Mouse (Mus musculus) hindlimb bud, embryonic 11.5 days (tissue): ENCODE measurements around the gene Clcn3.
A peak's percentile ranks its signal among the peaks of the same experiment; 100 is the strongest.
"Not testable (repeated sequence)": the region's sequence is repeated elsewhere in the genome, so short reads cannot be mapped to it uniquely, and the experiment has no call there.

Experiments
- DNase-seq: peaks from one replicate; pipeline ENCODE4 v3.0.0-alpha.2; 2012; ENCODE audit warnings: low read depth, low spot score; ENCODE audit errors: extremely low spot score

Gene Clcn3

GRCm38 (mm10) chr8:60982701-60983687, at the start of gene Clcn3:
Gene Clcn3, minus strand, starts transcription at chr8:60983300.
- DNase-seq = peak; percentile 83

- DNase-seq = no peak
Observed at GRCm38 (mm10) chr8:60996468-60996867, 13.4 kb upstream of the Clcn3 start.

GRCm38 (mm10) chr8:60993639-60993986, 10.5 kb upstream of the Clcn3 start:
- DNase-seq = no peak

GRCm38 (mm10) chr8:60992910-60993638, 10.0 kb upstream of the Clcn3 start, which contains the start of gene Nek1:
Gene Nek1, plus strand, starts transcription at chr8:60993195.
- peak; percentile 82 for DNase-seq

- DNase-seq = no peak
Observed at GRCm38 (mm10) chr8:60992561-60992909, 9.4 kb upstream of the Clcn3 start.

GRCm38 (mm10) chr8:60984260-60985010, 1.3 kb upstream of the Clcn3 start:
- DNase-seq = not testable (repeated sequence)

- DNase-seq = no peak
Observed at GRCm38 (mm10) chr8:60983688-60984079, 584 bp upstream of the Clcn3 start.

- no peak for DNase-seq
Observed at GRCm38 (mm10) chr8:60981388-60981787, 1.7 kb downstream of the Clcn3 start.

GRCm38 (mm10) chr8:60978496-60978895, 4.6 kb downstream of the Clcn3 start:
- no peak for DNase-seq

- DNase-seq = no peak
Observed at GRCm38 (mm10) chr8:60976818-60977217, 6.3 kb downstream of the Clcn3 start.

- no peak for DNase-seq
Observed at GRCm38 (mm10) chr8:60974837-60975236, 8.3 kb downstream of the Clcn3 start.

- DNase-seq = no peak
Observed at GRCm38 (mm10) chr8:60973448-60973847, 9.7 kb downstream of the Clcn3 start.

- no peak for DNase-seq
Observed at GRCm38 (mm10) chr8:60971808-60972207, 11.3 kb downstream of the Clcn3 start.

- no peak for DNase-seq
Observed at GRCm38 (mm10) chr8:60969091-60969490, 14.0 kb downstream of the Clcn3 start.

- DNase-seq = no peak
Observed at GRCm38 (mm10) chr8:60965741-60966140, 17.4 kb downstream of the Clcn3 start.

GRCm38 (mm10) chr8:60965306-60965705, 17.8 kb downstream of the Clcn3 start:
- DNase-seq = no peak

- DNase-seq = no peak
Observed at GRCm38 (mm10) chr8:60964518-60964917, 18.6 kb downstream of the Clcn3 start.

GRCm38 (mm10) chr8:60963931-60964330, 19.2 kb downstream of the Clcn3 start:
- no peak for DNase-seq

- DNase-seq = no peak
Observed at GRCm38 (mm10) chr8:60962763-60963162, 20.3 kb downstream of the Clcn3 start.

- no peak for DNase-seq
Observed at GRCm38 (mm10) chr8:60956847-60957246, 26.3 kb downstream of the Clcn3 start.

GRCm38 (mm10) chr8:60954281-60955014, 28.7 kb downstream of the Clcn3 start:
- DNase-seq = peak; percentile 60
